10 mouse cellular contexts compared by ENCODE assay signal in genomic region chr4:14077505-14078145, GRCm38 (mm10).
DNase-seq lines count a peak whose midpoint lies in the region; ATAC-seq and TF ChIP-seq lines count a peak whose summit lies in the region.
"Had no signal": no experiment of that assay in that cellular context is flagged by ENCODE, and none has a peak within 500 bp of the region (broad histone marks: within the 10 kb centered on the region; RNA-seq: fewer than 3 reads in every experiment).

No protein-coding gene starts in this region.

- H3K4me3 ChIP-seq in kidney, embryonic 14.5 days (ENCODE audit: low read length), result no peak overlapping the region
- H3K4me3 ChIP-seq in intestine, postnatal 0 days (ENCODE audit: low read depth, low read length), result no peak overlapping the region
- no peak overlapping the region for H3K4me3 ChIP-seq in hindbrain, embryonic 13.5 days
- H3K4me3 ChIP-seq: hindbrain, embryonic 15.5 days had no signal

- 65% methylated on average over 3 of the region's 3 CpGs for WGBS in kidney, embryonic 14.5 days
- 81% methylated on average over 3 of the region's 3 CpGs for WGBS in intestine, postnatal 0 days
- WGBS in hindbrain, embryonic 13.5 days, result 80% methylated on average over 3 of the region's 3 CpGs

- no peak overlapping the region for H3K4me2 ChIP-seq in kidney, embryonic 14.5 days (replicated peaks; ENCODE audit: low read depth, low read length)
- H3K4me2 ChIP-seq in intestine, postnatal 0 days (replicated peaks; ENCODE audit: low read depth), result no peak overlapping the region
- no peak overlapping the region for H3K4me2 ChIP-seq in hindbrain, embryonic 13.5 days
- H3K4me2 ChIP-seq: hindbrain, embryonic 15.5 days had no signal

- no peak for TF ChIP-seq CTCF in intestine, postnatal 0 days (IDR thresholded peaks at IDR 0.05; ENCODE audit: low read depth)

- H3K4me1 ChIP-seq in kidney, embryonic 14.5 days (ENCODE audit: control insufficient read depth, insufficient read depth, low read length), result no peaks in the 10 kb centered on the region
- no peaks in the 10 kb centered on the region for H3K4me1 ChIP-seq in intestine, postnatal 0 days (replicated peaks; ENCODE audit: control insufficient read depth, insufficient read depth, low read length)
- peaks cover 9% of the 10 kb centered on the region; the same call in 1 of the 2 replicates for H3K4me1 ChIP-seq in hindbrain, embryonic 13.5 days (replicated peaks)
- H3K4me1 ChIP-seq: hindbrain, embryonic 15.5 days had no signal

- no peak overlapping the region for H3K27ac ChIP-seq in kidney, embryonic 14.5 days (ENCODE audit: low read depth, low read length)
- H3K27ac ChIP-seq in intestine, postnatal 0 days (ENCODE audit: low read depth, low read length), result no peak overlapping the region
- H3K27ac ChIP-seq in hindbrain, embryonic 13.5 days, result no peak overlapping the region
- H3K27ac ChIP-seq: hindbrain, embryonic 15.5 days; macrophage had no signal

- no peaks in the 10 kb centered on the region for H3K27me3 ChIP-seq in kidney, embryonic 14.5 days (ENCODE audit: control insufficient read depth, insufficient read depth, low read length)
- no peaks in the 10 kb centered on the region for H3K27me3 ChIP-seq in intestine, postnatal 0 days (replicated peaks; ENCODE audit: control insufficient read depth, insufficient read depth, low read length)
- H3K27me3 ChIP-seq in hindbrain, embryonic 13.5 days, result no peaks in the 10 kb centered on the region
- H3K27me3 ChIP-seq: hindbrain, embryonic 15.5 days had no signal

- no peak overlapping the region for H3K9ac ChIP-seq in kidney, embryonic 14.5 days (ENCODE audit: low read depth, low read length)
- H3K9ac ChIP-seq in intestine, postnatal 0 days (ENCODE audit: low read depth, low read length), result no peak overlapping the region
- no peak overlapping the region for H3K9ac ChIP-seq in hindbrain, embryonic 13.5 days
- H3K9ac ChIP-seq: hindbrain, embryonic 15.5 days had no signal

- no peaks in the 10 kb centered on the region for H3K36me3 ChIP-seq in kidney, embryonic 14.5 days (ENCODE audit: control insufficient read depth, insufficient read depth, low read length)
- no peaks in the 10 kb centered on the region for H3K36me3 ChIP-seq in intestine, postnatal 0 days (ENCODE audit: control insufficient read depth, insufficient read depth)
- H3K36me3 ChIP-seq in hindbrain, embryonic 13.5 days, result no peaks in the 10 kb centered on the region
- H3K36me3 ChIP-seq: hindbrain, embryonic 15.5 days had no signal

- DNase-seq in kidney, adult 11 months, result no peak
- DNase-seq in A20 (ENCODE audit: low read depth, low spot score), result peak; percentile 11
- peak; percentile 58 for DNase-seq in brain, adult 2 months (ENCODE audit: low read depth, low spot score)
- DNase-seq in embryo, embryonic 10.5 days (ENCODE audit: low spot score), result peak; percentile 33
- DNase-seq in urinary bladder, postnatal 10 days (ENCODE audit: low spot score), result no peak

- H3K9me3 ChIP-seq in kidney, embryonic 14.5 days (ENCODE audit: control insufficient read depth, low read length), result no peaks in the 10 kb centered on the region
- H3K9me3 ChIP-seq in intestine, postnatal 0 days (ENCODE audit: control insufficient read depth), result no peaks in the 10 kb centered on the region
- H3K9me3 ChIP-seq in hindbrain, embryonic 13.5 days, result no peaks in the 10 kb centered on the region
- H3K9me3 ChIP-seq: hindbrain, embryonic 15.5 days had no signal

- ATAC-seq in kidney, embryonic 14.5 days (ENCODE audit: low FRiP score, low TSS enrichment), result peak; percentile 78
- ATAC-seq in intestine, postnatal 0 days, result no peak
- no peak for ATAC-seq in hindbrain, embryonic 13.5 days (ENCODE audit: low FRiP score)

Comparison
In these comparisons a context has a peak if more than half of its experiments do, and no peak if none do; other contexts are left out.
1. DNase-seq: peak in A20 (single experiment), brain, adult 2 months (single experiment) and embryo, embryonic 10.5 days (single experiment); none in kidney, adult 11 months (single experiment) and urinary bladder, postnatal 10 days (single experiment).